Mouse (Mus musculus) CH12.LX (cell line): ENCODE measurements at regions not wholly inside any gene's neighbourhood (a gene's known extent, or its start where the extent isn't known, plus 50 kb on each side); places are given as distances from the start of the nearest gene placed in this dataset.

Experiments
- CHD2 ChIP-seq: IDR thresholded peaks from 2 replicates; pipeline ENCODE4 v1.6.1; 2011; ENCODE audit warnings: low read length, improper control_type of control experiment
- CTCF ChIP-seq, 2 experiments: IDR thresholded peaks in 1 of 2; conservative IDR thresholded peaks in 1 of 2; 2 replicates each; pipeline ENCODE4 v1.5.1; 2011 to 2012; ENCODE audit warnings: low read depth in 2 of 2, low read length in 2 of 2, improper control_type of control experiment in 1 of 2, inconsistent platforms in 1 of 2, mild to moderate bottlenecking in 1 of 2, moderate library complexity in 1 of 2
- E2F4 ChIP-seq: IDR thresholded peaks from 2 replicates; pipeline ENCODE4 v1.6.1; 2011; ENCODE audit warnings: low read depth, low read length, improper control_type of control experiment; ENCODE audit not compliant: insufficient replicate concordance
- ELF1 ChIP-seq: IDR thresholded peaks from 2 replicates; pipeline ENCODE4 v1.6.1; 2014; ENCODE audit warnings: low read depth, mild to moderate bottlenecking, inconsistent platforms, low read length, improper control_type of control experiment
- HCFC1 ChIP-seq: IDR thresholded peaks from 2 replicates; pipeline ENCODE4 v1.6.1; 2012; ENCODE audit warnings: low read depth, mild to moderate bottlenecking, inconsistent platforms, low read length, improper control_type of control experiment
- JUN ChIP-seq: IDR thresholded peaks from 2 replicates; pipeline ENCODE4 v1.6.1; 2011; ENCODE audit warnings: low read depth, mild to moderate bottlenecking, low read length, improper control_type of control experiment, moderate library complexity; ENCODE audit not compliant: insufficient read depth
- MAX ChIP-seq: IDR thresholded peaks from 2 replicates; pipeline ENCODE4 v1.6.1; 2011; ENCODE audit warnings: low read length, improper control_type of control experiment
- NRF1 ChIP-seq: IDR thresholded peaks from 2 replicates; pipeline ENCODE4 v1.6.1; 2014; ENCODE audit warnings: low read depth, mild to moderate bottlenecking, inconsistent platforms, low read length, improper control_type of control experiment, moderate library complexity
- POLR2A ChIP-seq: IDR thresholded peaks from 2 replicates; pipeline ENCODE4 v1.6.1; 2011; ENCODE audit warnings: low read depth, mild to moderate bottlenecking, improper control_type of control experiment, low read length
- POLR2AphosphoS2 ChIP-seq: IDR thresholded peaks from 2 replicates; pipeline ENCODE4 v1.6.1; 2011; ENCODE audit warnings: low read depth, low read length, improper control_type of control experiment
- RCOR1 ChIP-seq: conservative IDR thresholded peaks from 2 replicates; pipeline ENCODE4 v1.6.1; 2012; ENCODE audit warnings: low read depth, mild to moderate bottlenecking, inconsistent platforms, low read length, improper control_type of control experiment
- SMC3 ChIP-seq: IDR thresholded peaks from 2 replicates; pipeline ENCODE4 v1.6.1; 2011; ENCODE audit warnings: low read depth, low read length, improper control_type of control experiment
- ZC3H11A ChIP-seq: IDR thresholded peaks from 2 replicates; pipeline ENCODE4 v1.6.1; 2012; ENCODE audit warnings: low read depth, mild to moderate bottlenecking, inconsistent platforms, low read length, improper control_type of control experiment
- ZKSCAN1 ChIP-seq: IDR thresholded peaks from 2 replicates; pipeline ENCODE4 v1.6.1; 2012; ENCODE audit warnings: low read depth, inconsistent platforms, low read length, improper control_type of control experiment, borderline replicate concordance

DNA sequence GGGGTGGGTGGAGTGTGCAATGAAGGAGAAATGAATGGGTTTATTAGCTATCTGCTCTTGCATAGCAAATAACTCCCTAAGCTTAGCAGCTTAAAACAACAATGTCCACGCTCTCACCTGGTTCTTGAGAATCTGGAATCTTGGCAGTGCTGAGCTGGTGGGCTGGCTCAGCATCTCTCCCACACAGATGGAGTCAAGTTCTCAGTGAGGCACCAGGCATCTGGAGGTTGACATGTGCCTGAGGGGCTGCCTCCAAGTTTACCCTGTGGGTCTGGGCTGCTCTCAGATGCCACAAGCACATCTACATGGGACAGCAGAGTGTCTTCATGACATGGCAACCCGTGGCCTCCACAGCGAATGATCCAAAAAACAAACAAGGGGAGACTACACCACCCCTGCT is 78.2 kb upstream of the Klf13 start:
- TF ChIP-seq SMC3, result no peak
- TF ChIP-seq RCOR1, result no peak
- TF ChIP-seq CTCF (conservative IDR thresholded peaks at IDR 0.05 in 1 of 2, IDR thresholded peaks at IDR 0.05 in 1 of 2; ENCODE audit: low read depth in 2 of 2, low read length in 2 of 2), result no peak
- no peak for TF ChIP-seq MAX
- TF ChIP-seq POLR2A, result no peak
- TF ChIP-seq POLR2AphosphoS2, result no peak
- no peak for TF ChIP-seq CHD2
- no peak for TF ChIP-seq NRF1
- TF ChIP-seq E2F4, result no peak
- TF ChIP-seq ELF1, result no peak
- TF ChIP-seq ZKSCAN1, result no peak
- TF ChIP-seq ZC3H11A, result no peak
- no peak for TF ChIP-seq HCFC1
- no peak for TF ChIP-seq JUN
